Mouse (Mus musculus): ENCODE data around the gene Cit.

DNA sequence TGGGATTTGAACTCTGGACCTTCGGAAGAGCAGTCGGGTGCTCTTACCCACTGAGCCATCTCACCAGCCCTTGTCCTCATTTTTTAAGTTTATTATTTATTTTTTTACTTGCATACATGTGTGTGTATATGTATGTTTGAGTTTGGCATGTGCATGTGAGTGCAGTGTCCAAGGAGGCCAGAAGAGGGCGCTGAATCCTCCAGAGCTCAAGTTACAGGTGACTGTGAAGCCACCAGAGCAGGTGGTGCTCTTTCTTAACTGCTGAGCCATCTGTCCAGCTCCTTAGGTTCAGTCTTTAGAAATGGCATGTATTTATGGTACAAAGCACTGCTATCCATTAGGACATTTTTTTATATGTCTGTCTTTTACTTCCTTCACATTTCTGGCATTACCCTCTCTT, 97.3 kb downstream of the Cit start:
- TF ChIP-seq GATA1 (IDR thresholded peaks at IDR 0.05; ENCODE audit: borderline replicate concordance, low read length) = no peak
- no peak for TF ChIP-seq CTCF (IDR thresholded peaks at IDR 0.05; ENCODE audit: low read depth, low read length)

Data from G1E (cell line).